Mouse (Mus musculus) ES-CJ7 (cell line): Measurements from ENCODE around the gene Gm49368.
"Not testable (repeated sequence)": the region's sequence is repeated elsewhere in the genome, so short reads cannot be mapped to it uniquely, and the experiment has no call there.

Source experiments
- DNase-seq: peaks from one replicate; pipeline ENCODE4 v3.0.0; 2011; ENCODE audit warnings: low read depth, low spot score

Gm49368 gene

GRCm38 (mm10) chr7:128128741-128129720, 66.5 kb downstream of the Gm49368 start, which contains the start of gene Itgax:
Itgax (plus strand) TSS chr7:128129547.
- no peak for DNase-seq

GRCm38 (mm10) chr7:128132148-128132547, 69.7 kb downstream of the Gm49368 start:
- DNase-seq, result no peak

GRCm38 (mm10) chr7:128133596-128133995, 71.1 kb downstream of the Gm49368 start:
- DNase-seq, result no peak

GRCm38 (mm10) chr7:128136927-128137326, 74.4 kb downstream of the Gm49368 start:
- DNase-seq, result no peak

- DNase-seq, result no peak
These were observed 77.1 kb downstream of the Gm49368 start for GRCm38 (mm10) chr7:128139611-128140010.

- DNase-seq, result no peak
These were observed 88.5 kb downstream of the Gm49368 start for GRCm38 (mm10) chr7:128150970-128151369.

GRCm38 (mm10) chr7:128154076-128154475, 91.6 kb downstream of the Gm49368 start, which contains the start of gene Itgad:
Itgad (plus strand) TSS chr7:128154376.
- no peak for DNase-seq

GRCm38 (mm10) chr7:128154924-128155323, 92.4 kb downstream of the Gm49368 start:
- DNase-seq, result no peak

- not testable (repeated sequence) for DNase-seq
These were observed 96.3 kb downstream of the Gm49368 start for GRCm38 (mm10) chr7:128158688-128159354.

- DNase-seq, result no peak
These were observed 101.5 kb downstream of the Gm49368 start for GRCm38 (mm10) chr7:128164001-128164400.

GRCm38 (mm10) chr7:128166391-128166790, 103.9 kb downstream of the Gm49368 start:
- DNase-seq, result no peak

GRCm38 (mm10) chr7:128169996-128170395, 107.5 kb downstream of the Gm49368 start:
- no peak for DNase-seq
